Mouse (Mus musculus) kidney, embryonic 14.5 days (tissue): ENCODE results near the gene Pdlim7. TPM values are rescaled to one million over a fixed set of nuclear protein-coding genes. Genes with fewer than 3 reads are reported as not detected.

Source experiments
- ATAC-seq: fragments of 200-750 bp; cut with Nextera tagmentation; 2 replicates; pipeline ENCODE4 v1.8.0; 2017; ENCODE audit warnings: moderate number of reproducible peaks, mild to moderate bottlenecking, moderate TSS enrichment, moderate library complexity; ENCODE audit not compliant: low FRiP score, low TSS enrichment
- H3K27ac ChIP-seq: fragments of 300-500 bp; sonication (generic); 2 replicates; pipeline ENCODE4 v1.5.1; 2014; ENCODE audit warnings: low read depth, mild to moderate bottlenecking, low read length, moderate library complexity, mixed read lengths
- H3K27me3 ChIP-seq: fragments of 300-500 bp; sonication (generic); 2 replicates; pipeline ENCODE4 v1.6.1; 2014; ENCODE audit warnings: mild to moderate bottlenecking, low read length; ENCODE audit not compliant: control insufficient read depth, insufficient read depth
- H3K36me3 ChIP-seq: fragments of 300-500 bp; sonication (generic); 2 replicates; pipeline ENCODE4 v1.6.1; 2014; ENCODE audit warnings: low read length, mixed read lengths; ENCODE audit not compliant: control insufficient read depth, insufficient read depth
- H3K4me1 ChIP-seq: fragments of 300-500 bp; sonication (generic); 2 replicates; pipeline ENCODE4 v1.6.1; 2014; ENCODE audit warnings: low read length, mixed read lengths; ENCODE audit not compliant: control insufficient read depth, insufficient read depth
- H3K4me2 ChIP-seq: fragments of 300-500 bp; sonication (generic); replicated peaks from 2 replicates; pipeline ENCODE4 v1.6.1; 2014; ENCODE audit warnings: low read depth, mild to moderate bottlenecking, low read length
- H3K4me3 ChIP-seq: fragments of 300-500 bp; sonication (generic); 2 replicates; pipeline ENCODE4 v1.5.1; 2014; ENCODE audit warnings: mild to moderate bottlenecking, low read length
- H3K9ac ChIP-seq: fragments of 300-500 bp; sonication (generic); 2 replicates; pipeline ENCODE4 v1.6.1; 2014; ENCODE audit warnings: low read depth, mild to moderate bottlenecking, low read length, moderate library complexity
- H3K9me3 ChIP-seq: fragments of 300-500 bp; sonication (generic); 2 replicates; pipeline ENCODE4 v1.6.1; 2016; ENCODE audit warnings: low read length; ENCODE audit not compliant: control insufficient read depth
- WGBS: fragments of 180-500 bp; shearing (Covaris S2); extraction: QIAGEN DNeasy Blood & Tissue Kit; methylation state at CpG from one replicate; pipeline ENCODE4 v1.1.7; 2014; 5-methylcytosine and 5-hydroxymethylcytosine counted together
- polyA plus RNA-seq: library from polyadenylated mRNA; unstranded; fragments of >200 nt; fragmentation: Nextera tagmentation; extraction: Ambion mirVana; gene quantifications from 2 replicates; pipeline ENCODE4 v1.2.1, GENCODE M21; 2014

Pdlim7 gene
- polyA plus RNA-seq, 1 experiment from 2014 or later, result 141 TPM

DNA sequence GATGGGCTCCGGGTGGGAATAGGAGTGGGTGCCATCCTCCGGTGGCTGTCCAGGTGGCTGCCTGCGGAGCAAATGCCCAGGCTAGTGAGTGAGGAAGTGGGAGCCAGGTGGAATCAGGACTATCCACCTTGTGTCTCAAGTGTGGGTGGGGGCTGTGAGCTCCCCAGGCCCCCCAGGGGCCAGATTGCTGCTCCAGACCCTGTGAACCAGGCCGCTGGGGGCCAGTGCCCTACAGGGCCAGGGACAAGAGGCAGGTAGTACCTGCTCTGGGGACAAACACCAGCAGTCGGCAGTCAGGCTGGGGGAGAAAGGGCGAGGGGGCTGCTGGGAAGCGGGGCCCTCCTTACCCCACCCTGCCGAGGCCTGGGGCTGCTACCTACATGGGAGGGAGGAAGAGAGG is 37.2 kb downstream of the Pdlim7 start:
- Histone ChIP-seq H3K36me3 (peaks cover 65% of the 10 kb centered on the region), H3K4me3 (no peak overlapping the region), H3K27ac (no peak overlapping the region), H3K27me3 (no peaks in the 10 kb centered on the region), H3K9me3 (no peaks in the 10 kb centered on the region), H3K4me1 (peaks cover under 1% of the 10 kb centered on the region; the same call in 1 of the 2 replicates), H3K9ac (no peak overlapping the region), H3K4me2 (no peak overlapping the region)
- no peak for ATAC-seq
- WGBS, result 94% methylated on average over 8 of the region's 8 CpGs

DNA sequence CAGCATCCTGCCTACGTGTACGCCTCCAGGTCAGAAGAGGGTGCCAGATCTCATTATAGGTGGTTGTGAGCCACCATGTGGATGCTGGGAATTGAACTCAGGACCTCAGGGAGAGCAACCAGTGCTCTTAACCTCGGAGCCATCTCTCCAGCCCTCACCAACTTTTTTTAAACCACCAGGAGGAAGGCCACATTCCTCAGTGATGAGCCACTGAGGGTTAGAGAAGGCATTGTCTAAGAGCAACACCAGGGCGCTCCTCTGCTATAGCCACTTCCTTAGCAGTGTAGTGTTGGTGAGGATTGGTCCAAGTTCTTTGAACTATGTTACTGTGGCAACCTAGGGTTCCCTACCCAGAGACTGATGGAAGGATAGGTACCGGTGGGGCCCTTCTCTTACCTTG is 37.7 kb downstream of the Pdlim7 start:
- no peak overlapping the region for H3K9ac ChIP-seq
- ATAC-seq, result no peak
- H3K27ac ChIP-seq, result no peak overlapping the region

GRCm38 (mm10) chr13:55474621-55475069 is 38.8 kb downstream of the Pdlim7 start:
- Histone ChIP-seq H3K4me3 (no peak overlapping the region), H3K27ac (no peak overlapping the region), H3K9me3 (no peaks in the 10 kb centered on the region), H3K36me3 (peaks cover 49% of the 10 kb centered on the region), H3K4me1 (peaks cover 6% of the 10 kb centered on the region; the same call in 1 of the 2 replicates), H3K4me2 (no peak overlapping the region), H3K27me3 (no peaks in the 10 kb centered on the region), H3K9ac (no peak overlapping the region)
- WGBS, result 72% methylated on average over 5 of the region's 5 CpGs
- ATAC-seq, result no peak

More for the DNA sequence above, 37.7 kb downstream of the Pdlim7 start:
- H3K27me3 ChIP-seq, result no peaks in the 10 kb centered on the region
- H3K4me1 ChIP-seq, result peaks cover 5% of the 10 kb centered on the region; the same call in 1 of the 2 replicates
- peaks cover 60% of the 10 kb centered on the region for H3K36me3 ChIP-seq
- no peaks in the 10 kb centered on the region for H3K9me3 ChIP-seq
- H3K4me3 ChIP-seq, result no peak overlapping the region
- H3K4me2 ChIP-seq, result no peak overlapping the region
- WGBS, result 92% methylated on average over 5 of the region's 5 CpGs

DNA sequence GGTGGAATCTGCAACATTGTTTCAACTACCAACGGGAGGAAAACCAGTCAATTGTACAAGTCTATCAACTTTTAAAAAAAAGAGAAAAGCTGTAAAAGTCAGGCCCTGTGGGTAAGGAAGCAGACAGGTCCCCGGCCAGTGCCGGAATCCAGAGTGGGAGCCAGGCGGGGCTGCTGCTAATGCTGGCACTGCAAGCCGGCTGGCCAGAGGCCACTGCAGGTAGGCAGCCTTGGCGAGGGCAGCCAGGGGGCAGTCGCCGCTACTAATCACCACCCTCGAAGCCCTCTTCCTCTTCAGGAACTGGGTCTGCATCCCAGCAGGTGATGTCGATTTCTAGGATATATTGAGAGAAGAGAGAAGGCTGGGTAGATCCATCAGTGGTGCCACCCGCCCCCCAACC is 39.5 kb downstream of the Pdlim7 start:
- Histone ChIP-seq H3K9ac (no peak overlapping the region), H3K27ac (no peak overlapping the region), H3K9me3 (no peaks in the 10 kb centered on the region), H3K4me1 (peaks cover 6% of the 10 kb centered on the region; the same call in 1 of the 2 replicates), H3K4me3 (no peak overlapping the region), H3K27me3 (no peaks in the 10 kb centered on the region), H3K4me2 (no peak overlapping the region), H3K36me3 (peaks cover 42% of the 10 kb centered on the region)
- WGBS, result 75% methylated on average over 11 of the region's 11 CpGs
- ATAC-seq, result no peak

- H3K9ac ChIP-seq, result peak overlapping the region; percentile 72
- no peaks in the 10 kb centered on the region for H3K9me3 ChIP-seq
- no peaks in the 10 kb centered on the region for H3K27me3 ChIP-seq
- peaks cover 6% of the 10 kb centered on the region; the same call in 1 of the 2 replicates for H3K4me1 ChIP-seq
- H3K36me3 ChIP-seq, result peaks cover 39% of the 10 kb centered on the region
- peak overlapping the region; percentile 58 for H3K4me3 ChIP-seq
- peak overlapping the region; percentile 32; the same call in 1 of the 2 replicates for H3K27ac ChIP-seq
- 17% methylated on average over 18 of the region's 18 CpGs for WGBS
- no peak for ATAC-seq
- peak overlapping the region; percentile 100 for H3K4me2 ChIP-seq
Measured at GRCm38 (mm10) chr13:55473076-55473831, 40.2 kb downstream of the Pdlim7 start.

DNA sequence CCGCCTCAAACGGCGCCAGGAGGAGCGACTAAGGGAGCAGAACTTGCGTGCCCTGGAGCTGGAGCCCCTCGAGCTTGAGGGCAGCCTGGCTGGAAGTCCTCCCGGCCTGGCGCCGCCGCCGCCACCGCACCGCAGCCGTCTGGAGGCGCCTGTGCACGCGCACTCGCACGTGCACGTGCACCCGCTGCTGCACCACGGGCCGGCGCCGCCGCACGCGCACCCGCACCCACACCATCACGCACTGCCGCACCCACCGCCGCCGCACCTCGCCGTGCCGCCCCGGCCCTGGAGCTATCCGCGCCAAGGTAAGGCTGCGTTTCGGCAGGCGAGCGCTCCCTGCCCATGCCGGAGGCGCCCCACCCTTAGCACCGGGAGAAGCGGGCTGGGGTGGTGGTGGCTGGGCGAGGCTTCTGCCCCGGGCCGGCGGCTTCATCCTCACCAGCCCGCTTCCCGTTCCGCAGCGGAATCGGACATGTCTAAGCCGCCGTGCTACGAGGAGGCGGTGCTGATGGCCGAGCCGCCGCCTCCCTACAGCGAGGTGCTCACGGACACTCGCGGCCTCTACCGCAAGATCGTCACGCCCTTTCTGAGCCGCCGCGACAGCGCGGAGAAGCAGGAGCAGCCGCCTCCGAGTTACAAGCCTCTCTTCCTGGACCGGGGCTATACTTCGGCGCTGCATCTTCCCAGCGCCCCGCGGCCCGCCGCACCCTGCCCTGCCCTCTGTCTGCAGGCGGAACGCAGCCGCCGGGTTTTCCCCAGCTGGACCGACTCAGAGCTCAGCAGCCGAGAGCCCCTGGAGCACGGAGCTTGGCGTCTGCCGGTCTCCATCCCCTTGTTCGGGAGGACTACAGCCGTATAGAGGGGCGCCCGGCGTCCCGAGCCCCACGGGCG is 41.1 kb downstream of the Pdlim7 start:
- H3K4me3 ChIP-seq, result peak overlapping the region; percentile 58
- H3K27me3 ChIP-seq, result no peaks in the 10 kb centered on the region
- peaks cover 33% of the 10 kb centered on the region for H3K36me3 ChIP-seq
- WGBS, result 2% methylated on average over 102 of the region's 103 CpGs
- H3K4me1 ChIP-seq, result peaks cover 6% of the 10 kb centered on the region; the same call in 1 of the 2 replicates
- peak; percentile 41 for ATAC-seq
- peak overlapping the region; percentile 51 for H3K27ac ChIP-seq
- no peaks in the 10 kb centered on the region for H3K9me3 ChIP-seq
- peak overlapping the region; percentile 72 for H3K9ac ChIP-seq
- H3K4me2 ChIP-seq, result peak overlapping the region; percentile 100

DNA sequence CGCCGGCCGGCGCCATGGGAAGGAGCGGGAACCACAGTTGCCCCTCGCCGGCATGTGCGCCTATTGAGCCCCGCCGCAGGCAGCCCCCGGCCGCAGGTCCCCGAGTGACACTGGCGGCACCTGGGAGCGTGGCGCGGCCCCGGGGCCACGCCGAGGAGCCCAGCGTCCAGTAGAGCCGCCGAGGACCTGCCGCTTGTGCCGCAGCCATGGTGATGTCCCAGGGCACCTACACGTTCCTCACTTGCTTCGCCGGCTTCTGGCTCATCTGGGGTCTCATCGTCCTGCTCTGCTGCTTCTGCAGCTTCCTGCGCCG is 41.7 kb downstream of the Pdlim7 start:
- under 1% methylated on average over 30 of the region's 31 CpGs for WGBS
- Histone ChIP-seq H3K4me3 (peak overlapping the region; percentile 58), H3K9ac (peak overlapping the region; percentile 72), H3K4me1 (peaks cover 6% of the 10 kb centered on the region; the same call in 1 of the 2 replicates), H3K27ac (peak overlapping the region; percentile 51; the same call in 1 of the 2 replicates), H3K36me3 (peaks cover 30% of the 10 kb centered on the region), H3K9me3 (no peaks in the 10 kb centered on the region), H3K27me3 (no peaks in the 10 kb centered on the region), H3K4me2 (peak overlapping the region; percentile 100)
- peak; percentile 29 for ATAC-seq

DNA sequence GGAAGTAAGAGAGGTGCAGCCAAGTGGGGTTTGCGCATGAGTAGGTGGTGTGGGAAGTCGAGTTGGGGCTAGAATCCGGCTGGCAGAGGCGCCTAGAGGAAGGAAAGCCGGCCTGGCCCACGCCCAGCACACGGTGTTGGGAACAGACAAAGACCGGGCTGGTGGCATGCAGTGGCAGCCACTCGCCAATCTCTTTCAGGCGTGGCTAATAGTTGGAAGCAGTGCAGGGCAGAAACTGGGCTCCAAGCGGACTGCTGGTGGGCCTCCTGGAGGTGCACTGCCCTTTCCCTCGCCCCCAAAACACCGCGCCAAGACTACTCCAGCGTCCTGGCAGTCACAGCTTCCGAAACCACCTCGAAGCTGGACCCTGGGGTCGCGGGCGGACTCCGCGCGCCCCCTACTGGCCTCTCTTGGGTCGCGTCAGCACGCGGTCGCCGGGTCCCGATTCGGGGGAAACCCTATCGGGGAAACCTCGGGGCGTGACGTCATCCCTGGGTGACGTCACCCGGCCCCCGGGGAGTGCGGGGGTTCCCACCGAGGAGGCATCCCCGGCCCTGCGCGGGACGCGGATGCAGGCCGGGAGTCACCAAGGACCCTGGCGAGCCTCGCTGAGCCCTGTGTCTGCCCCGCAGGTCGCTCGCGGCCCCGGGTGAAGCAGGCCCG is 42.2 kb downstream of the Pdlim7 start:
- H3K9ac ChIP-seq, result peak overlapping the region; percentile 72

More for the DNA sequence above, 42.2 kb downstream of the Pdlim7 start:
- peak; percentile 70 for ATAC-seq
- peaks cover 6% of the 10 kb centered on the region; the same call in 1 of the 2 replicates for H3K4me1 ChIP-seq
- H3K4me2 ChIP-seq, result peak overlapping the region; percentile 100
- H3K4me3 ChIP-seq, result peak overlapping the region; percentile 58
- H3K9me3 ChIP-seq, result no peaks in the 10 kb centered on the region
- no peaks in the 10 kb centered on the region for H3K27me3 ChIP-seq
- peak overlapping the region; percentile 51; the same call in 1 of the 2 replicates for H3K27ac ChIP-seq
- WGBS, result 1% methylated on average over 54 of the region's 54 CpGs
- H3K36me3 ChIP-seq, result peaks cover 25% of the 10 kb centered on the region
